Mouse (Mus musculus): ENCODE data around the gene Sox13.
"Not testable (repeated sequence)": the region's sequence is repeated elsewhere in the genome, so short reads cannot be mapped to it uniquely, and the experiment has no call there.

The Sox13 gene

DNA sequence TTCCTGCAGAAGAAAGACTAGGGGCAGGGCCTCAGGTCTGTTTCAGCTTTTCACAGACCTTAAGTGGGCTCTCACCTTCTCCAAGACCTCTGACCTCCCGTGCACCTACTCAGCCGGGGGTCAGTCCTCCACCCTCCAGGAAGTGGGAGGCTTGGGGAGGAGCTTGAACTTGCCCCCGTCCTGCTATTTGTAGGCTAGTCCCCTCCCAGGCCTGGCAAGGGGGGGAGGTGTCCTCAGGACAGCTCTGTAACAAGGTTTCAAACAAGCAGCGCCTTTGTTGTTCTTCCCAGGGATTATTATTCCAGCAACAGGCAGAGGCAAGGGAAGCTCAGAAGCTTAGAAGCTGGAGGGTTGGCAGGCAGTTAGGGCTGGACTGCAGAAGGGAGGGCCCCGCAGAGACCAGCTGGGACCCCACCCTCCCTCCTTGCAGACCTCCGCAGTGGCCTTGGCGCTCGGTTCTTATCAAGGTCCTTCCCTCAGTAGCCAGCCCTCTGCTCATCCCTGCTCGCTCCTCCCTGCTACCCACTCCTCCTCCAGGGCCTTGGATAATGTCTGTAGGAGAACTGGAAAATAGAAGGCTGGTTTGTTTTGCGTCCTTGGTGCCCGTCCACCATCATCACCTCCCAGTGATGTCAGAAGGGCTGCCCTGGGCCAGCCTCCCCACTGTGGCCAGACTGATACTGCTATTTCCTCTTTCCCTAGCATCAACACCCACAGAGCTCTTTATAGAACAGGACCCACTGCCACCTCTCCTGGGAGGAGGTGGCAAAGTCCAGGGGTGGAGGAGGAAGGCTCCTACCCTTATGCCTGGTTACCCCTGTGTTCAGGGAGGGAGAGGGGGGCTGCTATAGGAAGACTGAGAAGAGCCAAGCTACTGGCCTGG, 56.3 kb downstream of the Sox13 start:
- DNase-seq (ENCODE audit: low read depth, low spot score): peak; percentile 32

DNA sequence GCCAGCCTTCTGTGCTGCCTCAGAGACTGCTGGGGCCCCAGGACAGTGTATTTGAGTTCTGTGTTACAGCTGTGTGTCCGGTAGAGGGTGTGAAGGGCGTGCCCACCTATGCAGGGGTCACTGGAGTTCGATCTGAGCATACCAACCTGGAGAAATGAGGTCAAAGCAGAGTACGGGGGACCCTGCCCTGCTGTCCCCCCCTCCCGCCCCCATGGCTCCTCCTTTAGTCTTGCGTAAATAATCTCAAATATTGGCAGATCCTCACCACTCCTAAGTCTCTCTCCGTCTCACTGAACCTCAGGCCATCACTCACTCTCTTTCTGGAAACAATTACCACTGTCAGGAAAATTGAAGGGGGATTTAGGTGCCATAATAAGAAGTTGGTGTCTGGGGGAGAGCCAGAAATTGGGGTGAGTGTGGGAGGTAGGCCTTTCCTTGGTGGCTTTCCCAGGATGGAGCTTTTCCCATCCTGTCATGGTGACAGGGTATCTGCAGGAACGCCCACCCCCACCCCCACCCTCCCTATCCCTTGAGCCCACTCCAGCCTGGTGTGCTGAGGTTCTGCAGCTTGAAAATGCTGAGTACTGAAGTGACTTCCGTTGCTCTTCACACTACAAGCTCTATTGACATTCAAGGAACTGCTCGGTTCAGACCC, 57.1 kb downstream of the Sox13 start:
- DNase-seq (ENCODE audit: low read depth, low spot score): peak; percentile 53

DNA sequence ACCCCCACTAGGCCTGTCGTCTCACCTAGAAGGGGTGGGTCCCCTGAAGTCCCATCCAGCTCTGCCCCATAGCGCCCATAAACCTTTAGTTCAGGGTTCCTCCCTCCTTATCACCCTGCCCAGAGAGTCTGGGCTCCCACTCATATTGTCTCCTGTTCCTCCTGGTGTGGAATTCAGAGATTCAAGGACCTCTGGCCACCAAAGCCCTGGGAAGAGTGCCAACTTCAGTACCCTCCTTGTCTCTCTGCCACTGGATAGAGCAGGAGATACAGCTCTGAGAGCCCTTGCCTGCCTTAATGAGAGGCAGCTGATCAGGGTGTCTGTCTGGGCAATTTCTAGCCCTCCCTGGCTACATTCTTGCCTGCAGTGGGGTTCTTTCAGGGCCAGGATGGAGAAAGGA, 59.3 kb downstream of the Sox13 start:
- no peak for DNase-seq (ENCODE audit: low read depth, low spot score)

DNA sequence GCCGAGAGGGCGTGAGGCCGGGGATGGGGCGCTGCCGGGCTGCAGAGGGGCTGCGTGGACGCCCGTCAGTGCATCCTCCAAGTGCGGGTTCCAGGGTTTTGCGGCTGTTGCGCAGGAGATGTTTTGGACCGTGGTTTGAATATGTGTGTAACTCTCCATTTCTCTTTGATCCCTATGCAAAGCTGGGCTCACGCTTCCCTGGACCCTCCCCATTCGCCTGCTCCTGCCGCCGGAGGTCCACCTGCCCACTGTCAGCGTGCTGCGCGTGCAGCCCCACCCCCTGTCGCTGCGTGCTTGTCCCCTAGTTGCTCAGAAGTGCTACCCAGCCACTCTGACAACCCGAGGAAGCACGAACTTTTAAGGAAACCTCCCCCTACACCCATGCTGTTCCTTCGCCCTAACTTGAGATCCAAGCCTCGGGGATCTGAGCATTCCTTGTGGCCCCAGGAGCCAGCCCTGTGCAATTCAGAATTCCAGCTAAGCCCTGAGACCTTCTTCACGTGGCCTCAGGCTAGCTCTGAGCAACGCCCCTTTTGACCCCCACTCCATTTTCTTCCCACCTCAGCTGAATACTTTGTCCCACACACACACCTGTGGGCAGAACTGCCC, 60.1 kb downstream of the Sox13 start:
- peak; percentile 42 for DNase-seq (ENCODE audit: low read depth, low spot score)

DNA sequence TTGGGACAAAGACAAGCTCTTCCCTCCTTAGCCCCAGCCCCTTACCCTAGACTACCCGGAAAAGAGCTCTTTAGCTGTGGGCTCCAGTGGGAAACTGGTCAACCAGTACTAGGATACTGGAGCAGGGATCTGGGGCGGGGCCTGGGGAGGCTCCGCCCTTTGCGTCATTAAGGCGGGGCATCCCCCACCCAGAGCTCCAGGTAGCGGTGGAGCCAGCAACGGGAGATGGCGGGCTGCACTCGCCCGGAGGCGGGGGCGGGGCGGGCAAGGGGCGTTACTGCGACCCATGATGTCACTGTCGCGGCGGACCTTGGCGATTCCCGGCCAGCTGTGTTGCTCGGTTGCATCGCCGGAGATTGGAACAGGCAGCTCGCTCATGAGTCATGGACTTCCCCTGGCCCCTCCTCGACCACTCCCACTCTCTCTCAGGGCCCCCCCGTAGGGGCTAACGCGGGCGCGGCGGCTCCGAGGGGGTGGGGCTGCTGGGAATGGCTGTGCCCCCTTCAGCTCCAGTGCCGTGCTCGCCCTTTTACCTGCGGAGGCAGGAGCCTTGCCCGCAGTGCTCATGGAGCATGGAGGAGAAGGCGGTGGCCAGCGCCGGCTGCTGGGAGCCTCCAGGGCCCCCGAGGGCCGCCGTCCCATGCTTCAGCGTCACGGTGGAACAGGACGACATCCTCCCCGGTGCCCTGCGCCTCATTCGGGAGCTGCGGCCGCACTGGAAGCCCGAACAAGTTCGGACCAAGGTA, 60.7 kb downstream of the Sox13 start, which contains the start of gene Etnk2:
Gene Etnk2, plus strand, starts transcription at position 297 of the 746 bp plus-strand sequence.
- DNase-seq (ENCODE audit: low read depth, low spot score): peak; percentile 66

DNA sequence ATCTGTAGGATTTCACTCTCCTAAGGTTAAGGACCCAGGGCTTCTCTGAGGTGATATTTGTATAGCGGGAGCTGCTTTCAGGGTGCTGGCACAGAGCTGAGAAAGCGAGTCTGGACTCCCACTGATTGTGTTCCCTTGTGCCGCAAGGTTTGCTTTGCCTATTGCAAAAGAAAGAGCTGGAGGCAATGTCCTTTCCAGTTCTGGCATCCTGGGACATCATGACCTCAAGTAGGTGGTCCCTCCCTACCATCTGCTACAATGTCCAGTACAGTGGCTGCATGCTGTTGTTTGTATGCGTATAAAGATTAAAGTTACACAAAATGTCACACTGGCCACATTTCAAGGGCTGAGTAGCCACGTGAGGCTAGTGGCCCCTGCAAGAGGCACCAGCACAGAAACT, 62.1 kb downstream of the Sox13 start:
- DNase-seq (ENCODE audit: low read depth, low spot score): no peak

DNA sequence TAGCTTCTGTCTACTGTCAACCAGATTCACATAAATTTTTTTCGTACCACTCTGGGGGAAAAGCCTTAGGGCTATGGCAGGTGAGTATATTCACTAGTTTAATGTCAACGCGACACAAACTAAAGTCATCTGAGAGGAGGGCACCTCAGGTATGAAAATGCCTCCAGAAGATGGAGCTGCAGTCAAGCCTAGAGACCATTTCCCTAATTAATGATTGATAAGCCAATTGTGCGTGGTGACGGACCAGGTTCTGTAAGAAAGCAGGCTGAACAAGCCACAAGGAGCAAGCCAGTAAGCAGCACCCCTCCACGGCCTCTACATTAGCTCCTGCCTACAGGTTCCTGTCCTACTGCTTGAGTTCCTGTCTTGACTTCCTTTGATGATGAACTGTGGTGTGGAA, 63.2 kb downstream of the Sox13 start:
- DNase-seq (ENCODE audit: low read depth, low spot score): no peak

DNA sequence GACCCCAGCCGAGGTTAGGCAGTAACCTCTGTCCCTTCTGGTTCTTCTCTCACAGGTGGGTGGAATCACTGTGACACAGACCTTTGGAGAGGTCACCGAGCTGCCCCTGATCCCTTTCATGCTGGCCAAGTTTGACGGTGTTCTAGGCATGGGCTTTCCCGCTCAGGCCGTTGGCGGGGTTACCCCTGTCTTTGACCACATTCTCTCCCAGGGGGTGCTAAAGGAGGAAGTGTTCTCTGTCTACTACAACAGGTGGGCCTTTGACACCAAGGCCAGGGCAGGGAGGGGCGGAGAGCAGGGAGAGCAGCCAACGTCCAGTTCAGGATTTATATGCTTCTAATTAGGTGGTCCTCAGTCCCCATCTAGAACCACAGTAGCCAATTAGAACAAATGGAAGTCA, 67.8 kb downstream of the Sox13 start:
- DNase-seq (ENCODE audit: low read depth, low spot score): no peak

DNA sequence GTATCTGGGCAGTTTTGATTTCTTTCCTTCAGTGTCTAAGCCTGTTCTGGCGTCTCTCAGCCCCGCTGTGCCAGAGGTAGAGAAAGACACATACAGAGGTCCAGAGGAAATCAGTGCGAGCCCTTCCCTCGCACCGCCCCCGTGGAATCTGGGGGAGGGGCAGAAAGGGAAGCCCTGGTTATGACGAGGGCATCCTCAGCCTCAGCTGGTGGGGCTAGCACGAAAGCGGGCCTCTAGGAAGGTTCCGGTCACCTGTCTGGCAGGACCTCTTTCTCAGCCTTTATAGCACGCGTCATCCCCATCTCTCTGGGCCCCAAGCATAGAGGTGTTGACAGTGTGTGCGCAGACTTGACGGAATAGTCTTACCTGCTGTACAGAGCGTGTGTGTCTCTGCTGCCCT, 68.3 kb downstream of the Sox13 start:
- DNase-seq (ENCODE audit: low read depth, low spot score): no peak

DNA sequence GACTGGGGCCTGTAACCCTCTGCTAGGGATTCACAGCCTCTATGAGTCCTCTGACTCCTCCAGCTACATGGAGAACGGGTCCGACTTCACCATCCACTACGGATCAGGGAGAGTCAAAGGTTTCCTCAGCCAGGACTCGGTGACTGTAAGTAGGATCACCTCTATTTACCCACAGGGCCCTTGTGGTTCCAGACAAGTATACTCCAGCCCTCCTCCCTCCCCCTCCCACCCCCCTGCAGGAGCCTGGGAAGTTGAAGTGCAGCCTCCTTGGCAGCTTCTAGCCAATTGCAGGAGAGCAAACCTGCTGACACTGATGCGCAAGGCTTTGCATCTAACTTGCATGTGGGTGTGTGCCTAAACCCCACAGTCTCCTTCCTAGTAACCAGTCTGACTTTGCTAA, 68.7 kb downstream of the Sox13 start:
- DNase-seq (ENCODE audit: low read depth, low spot score): no peak

DNA sequence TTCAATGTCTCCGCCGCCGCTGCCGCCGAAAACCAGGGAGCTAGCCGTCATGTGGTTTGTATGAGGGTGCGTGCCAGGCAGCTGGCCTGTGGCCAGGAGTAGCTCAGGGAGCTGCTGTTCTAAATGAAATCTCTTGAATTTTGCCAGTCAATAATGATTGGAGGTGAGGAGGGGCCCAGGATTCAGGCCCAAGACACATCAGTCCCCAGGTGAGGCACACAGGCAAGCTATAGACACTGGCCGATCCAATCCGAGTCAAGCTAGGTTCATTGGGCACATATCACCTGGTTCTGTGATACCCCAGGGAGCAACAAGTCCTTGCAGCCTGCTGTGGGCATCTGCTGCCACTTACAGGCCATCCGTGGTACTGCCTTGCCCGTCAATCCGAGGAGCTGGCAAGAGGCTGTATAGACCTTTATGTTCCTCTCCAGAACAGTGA, 70.8 kb downstream of the Sox13 start:
- peak; percentile 91 for DNase-seq (ENCODE audit: low read depth, low spot score)

DNA sequence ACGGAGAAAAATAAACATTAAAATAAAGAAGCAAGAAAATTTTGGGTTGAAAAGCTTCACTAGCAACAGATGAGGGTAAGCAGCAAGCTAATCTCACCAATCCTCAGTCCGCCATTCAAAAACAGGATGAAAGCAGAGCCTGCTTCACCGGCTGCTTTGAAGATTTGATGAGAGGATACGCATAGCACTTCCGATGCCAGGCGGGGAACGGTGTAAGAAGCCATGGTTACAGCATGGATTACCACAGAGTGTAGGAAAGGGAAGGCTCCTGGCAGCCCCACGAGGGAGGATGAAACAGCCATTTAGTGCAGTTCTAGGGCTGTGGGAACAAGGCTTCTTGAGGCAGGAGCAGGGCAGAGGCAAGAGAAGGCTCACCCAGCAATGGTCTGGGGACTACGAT, 72.4 kb downstream of the Sox13 start:
- DNase-seq (ENCODE audit: low read depth, low spot score): no peak

DNA sequence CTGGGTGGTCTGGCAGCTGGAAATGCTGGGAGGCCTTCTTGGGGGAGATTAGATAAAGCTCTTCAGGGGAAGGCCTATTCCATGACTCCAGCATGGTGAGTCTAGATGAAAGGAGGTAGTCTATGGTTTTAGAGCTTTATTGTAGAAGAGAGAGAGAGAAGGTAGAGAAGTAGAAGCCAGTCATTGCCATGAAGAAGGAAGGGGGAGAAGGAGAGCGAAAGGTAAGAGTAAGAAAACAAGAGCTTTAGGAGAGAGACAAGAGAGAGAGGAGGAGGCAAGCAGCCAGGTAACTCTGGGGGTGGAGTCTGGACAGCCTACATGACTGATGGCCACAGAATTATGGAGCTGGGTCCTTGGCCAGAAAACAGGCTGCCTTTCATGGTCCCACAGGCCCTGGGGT, 74.0 kb downstream of the Sox13 start, which contains the start of gene Ren1:
Gene Ren1, plus strand, starts transcription at position 301 of the 400 bp plus-strand sequence.
- no peak for DNase-seq (ENCODE audit: low read depth, low spot score)

DNA sequence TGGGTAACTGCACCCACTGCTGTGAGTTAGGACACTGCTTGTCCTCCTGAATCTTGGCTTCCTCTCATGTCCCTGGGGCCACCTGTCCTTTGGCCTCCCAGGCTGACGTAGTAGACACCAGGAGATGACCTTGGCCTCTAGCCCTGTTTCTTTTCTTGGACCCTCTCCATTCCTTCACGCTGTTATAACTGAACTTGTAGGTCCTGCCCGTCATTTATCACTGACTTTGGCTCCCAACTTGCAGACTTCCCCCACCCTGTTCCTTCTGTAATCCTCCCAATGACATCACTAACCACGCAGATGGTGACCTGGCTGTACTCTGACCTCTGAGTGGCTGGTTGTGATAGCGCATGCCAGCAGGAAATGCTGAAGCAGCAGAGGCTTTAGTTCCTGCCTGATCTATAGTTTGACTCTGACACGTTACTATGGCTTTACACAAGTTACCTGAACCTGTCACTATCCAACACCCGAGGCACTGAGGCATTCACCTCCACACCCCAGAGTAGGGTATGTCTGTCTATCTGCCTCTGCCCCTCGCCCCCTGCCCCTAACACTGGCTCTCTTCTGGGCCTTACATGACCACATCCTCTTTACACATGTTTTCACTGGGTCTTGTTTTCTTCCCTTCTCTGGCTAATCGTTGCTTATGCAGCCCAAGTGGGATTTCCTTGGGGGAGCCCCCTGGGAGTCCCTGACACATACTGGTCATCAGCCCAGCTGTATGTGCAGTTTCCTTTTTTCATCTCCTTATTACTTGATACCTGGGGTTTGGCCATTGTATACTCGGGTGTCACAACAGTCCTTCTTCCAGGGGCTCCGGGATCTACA, 76.3 kb downstream of the Sox13 start:
- DNase-seq (ENCODE audit: low read depth, low spot score): no peak

DNA sequence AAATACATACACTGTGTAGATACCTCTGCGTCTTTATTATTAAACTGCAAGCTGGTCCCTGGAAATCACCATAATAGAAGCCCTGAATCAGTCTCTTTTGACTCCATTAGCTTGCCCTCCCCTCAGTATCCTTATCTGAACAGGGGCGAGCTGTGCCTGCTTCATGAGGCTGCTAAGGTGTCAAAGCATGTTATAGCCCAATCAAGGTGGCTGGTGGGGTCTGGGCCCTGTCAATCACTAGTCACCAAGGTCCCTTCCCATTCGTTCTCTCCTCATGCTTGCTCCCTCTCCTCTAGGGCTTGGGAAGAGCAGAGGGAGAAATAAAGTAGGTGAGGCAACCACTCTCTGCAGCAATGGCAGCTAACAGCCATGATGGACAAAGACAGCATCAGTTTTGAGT, 77.0 kb downstream of the Sox13 start:
- no peak for DNase-seq (ENCODE audit: low read depth, low spot score)

DNA sequence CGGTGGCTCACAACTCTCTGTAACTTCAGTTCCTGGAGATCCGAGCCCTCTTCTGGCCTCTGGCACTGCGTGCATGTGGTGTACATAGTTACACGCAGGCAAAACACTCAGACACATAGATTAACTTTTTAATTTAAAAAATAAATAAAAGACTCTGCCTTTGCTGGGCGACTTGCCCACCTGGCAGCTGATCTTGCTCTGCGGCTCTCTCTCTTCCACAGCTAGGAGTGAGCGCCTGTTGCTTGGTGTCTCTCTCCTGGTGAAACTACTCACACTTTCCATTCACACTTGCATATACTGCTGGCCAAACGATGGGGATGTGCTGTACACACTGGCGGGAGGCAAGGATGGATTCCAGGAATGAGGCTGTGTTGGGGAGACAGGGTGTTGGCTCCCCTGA, 77.6 kb downstream of the Sox13 start:
- no peak for DNase-seq (ENCODE audit: low read depth, low spot score)

DNA sequence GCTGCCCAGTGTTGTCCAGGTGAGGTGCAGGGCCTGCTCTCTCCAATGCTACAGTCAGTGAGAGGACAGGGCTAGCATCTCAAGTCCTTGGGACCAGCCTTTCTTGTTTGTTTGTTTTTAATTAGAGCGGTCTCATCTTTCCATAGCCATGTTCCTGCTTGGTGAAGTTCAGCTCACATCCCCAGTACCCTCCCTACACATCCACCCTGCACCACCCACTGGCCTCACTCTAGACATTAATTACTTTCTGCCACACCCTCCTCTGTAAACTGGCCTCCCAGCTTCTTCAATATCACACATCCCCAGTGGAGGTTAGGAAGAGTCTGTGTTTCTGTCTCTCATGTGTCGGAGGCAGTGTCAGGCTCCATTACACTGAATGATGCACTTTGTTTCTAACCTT, 79.8 kb downstream of the Sox13 start:
- no peak for DNase-seq (ENCODE audit: low read depth, low spot score)

DNA sequence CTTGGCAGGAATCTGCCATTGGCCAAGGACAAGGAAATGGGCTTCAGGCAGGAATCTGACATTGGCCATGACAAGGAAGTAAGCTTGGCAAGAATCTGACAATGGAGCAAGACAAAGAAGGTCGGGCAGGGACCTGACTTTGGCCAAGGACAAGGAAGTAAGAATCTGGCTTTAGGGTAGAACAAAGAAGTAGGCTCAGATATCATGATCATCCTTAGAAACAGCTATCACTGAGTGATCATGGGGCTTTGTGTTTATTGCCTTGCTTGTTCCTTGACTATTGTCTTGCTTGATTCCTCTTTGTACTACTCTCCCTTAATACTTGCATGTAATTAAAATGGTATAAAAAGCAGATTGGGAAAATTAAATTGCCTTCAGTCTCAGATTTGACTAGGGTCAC, 83.8 kb downstream of the Sox13 start:
- not testable (repeated sequence) for DNase-seq (ENCODE audit: low read depth, low spot score)

DNA sequence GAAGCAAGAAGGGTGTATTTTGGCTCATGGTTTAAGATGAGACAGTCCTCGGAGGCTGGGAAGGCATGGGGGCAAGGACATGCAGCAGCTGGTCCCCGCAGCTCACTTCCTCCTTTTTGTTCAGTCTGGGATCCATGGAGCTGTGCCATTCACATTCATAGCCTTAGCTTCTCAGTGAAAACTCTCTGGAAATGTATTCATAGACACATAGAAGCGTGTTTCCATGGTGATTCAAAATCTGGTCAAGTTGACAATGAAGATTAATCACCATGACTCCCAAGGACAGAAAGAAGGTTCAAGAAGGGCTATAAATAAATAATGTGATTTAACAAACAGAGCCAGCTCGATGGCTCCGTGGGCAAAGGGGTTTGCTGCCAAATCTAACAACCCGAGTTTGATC, 90.2 kb downstream of the Sox13 start:
- peak; percentile 59 for DNase-seq (ENCODE audit: low read depth, low spot score)

DNA sequence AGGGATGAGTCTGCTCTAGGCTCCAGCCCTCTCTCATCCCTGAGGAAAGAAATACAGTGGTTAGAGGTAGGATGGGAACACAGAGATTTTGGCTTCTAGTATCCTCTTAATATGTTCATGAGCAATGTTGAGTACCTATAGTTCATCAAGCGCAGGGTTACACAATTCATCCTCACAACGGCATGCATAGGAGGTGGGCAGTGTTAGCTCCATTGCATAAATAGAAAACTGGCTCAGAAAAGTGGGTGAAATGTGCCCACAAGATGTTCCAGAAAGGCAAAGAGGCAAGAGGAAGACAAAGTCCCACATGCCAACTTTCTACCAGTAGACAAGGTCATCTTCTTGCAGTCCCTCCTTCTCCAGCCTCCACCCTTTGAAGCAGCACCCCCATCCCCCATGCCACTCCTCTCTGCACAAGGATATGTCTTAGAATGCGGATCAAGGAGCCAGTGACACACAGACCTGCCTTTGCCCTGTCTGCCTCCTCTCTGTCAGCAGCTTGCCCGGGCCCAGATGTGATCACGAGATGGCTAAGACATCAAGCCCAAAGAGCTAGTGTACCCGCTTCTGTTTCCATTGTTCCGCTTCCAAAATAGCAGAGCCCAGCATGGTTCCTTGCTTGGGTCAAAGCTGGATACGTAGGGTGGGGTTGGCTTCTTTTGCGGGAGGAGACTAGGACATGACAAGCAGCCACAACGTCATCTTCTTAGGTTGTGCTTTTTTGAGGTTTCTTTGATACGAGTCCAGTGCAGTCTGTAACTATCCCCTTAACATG, 91.3 kb downstream of the Sox13 start:
- DNase-seq (ENCODE audit: low read depth, low spot score): peak; percentile 78
